Mouse (Mus musculus) forebrain, embryonic 10.5 days (tissue): ENCODE data around the gene Ctxn1. TPM values are rescaled to one million over a fixed set of nuclear protein-coding genes. Genes with fewer than 3 reads are reported as not detected.
"Not testable (repeated sequence)": the region's sequence is repeated elsewhere in the genome, so short reads cannot be mapped to it uniquely, and the experiment has no call there.

ENCODE experiments used
- DNase-seq: peaks from one replicate; pipeline ENCODE4 v3.0.0-alpha.2; 2017; ENCODE audit warnings: low spot score; ENCODE audit errors: extremely low spot score
- H3K27ac ChIP-seq: fragments of 300-500 bp; sonication (generic); 2 replicates; pipeline ENCODE4 v1.5.1; 2016; ENCODE audit warnings: mild to moderate bottlenecking
- H3K27me3 ChIP-seq: fragments of 300-500 bp; sonication (generic); 2 replicates; pipeline ENCODE4 v1.6.1; 2016; ENCODE audit warnings: mild to moderate bottlenecking; ENCODE audit not compliant: poor library complexity, severe bottlenecking
- H3K36me3 ChIP-seq: fragments of 300-500 bp; sonication (generic); replicated peaks from 2 replicates; pipeline ENCODE4 v1.6.1; 2016; ENCODE audit warnings: mild to moderate bottlenecking, moderate library complexity
- H3K4me1 ChIP-seq: fragments of 300-500 bp; sonication (generic); 2 replicates; pipeline ENCODE4 v1.6.1; 2016
- H3K4me3 ChIP-seq: fragments of 300-500 bp; sonication (generic); 2 replicates; pipeline ENCODE4 v1.5.1; 2016; ENCODE audit warnings: mild to moderate bottlenecking, moderate library complexity
- H3K9me3 ChIP-seq: fragments of 300-500 bp; sonication (generic); 2 replicates; pipeline ENCODE4 v1.6.1; 2016; ENCODE audit warnings: mild to moderate bottlenecking, moderate library complexity
- WGBS: fragments of 180-500 bp; shearing (Covaris S2); methylation state at CpG from one replicate; pipeline ENCODE4 v1.1.7; 2016; 5-methylcytosine and 5-hydroxymethylcytosine counted together
- polyA plus RNA-seq: library from polyadenylated mRNA; unstranded; fragments of >200 nt; fragmentation: Nextera tagmentation; extraction: Ambion mirVana; gene quantifications from 2 replicates; pipeline ENCODE4 v1.2.1, GENCODE M21; 2016

Ctxn1 gene
- polyA plus RNA-seq, 1 experiment from 2014 or later, result 120 TPM

- Histone ChIP-seq H3K27ac (peak overlapping the region; percentile 98), H3K36me3 (peaks cover 82% of the 10 kb centered on the region), H3K4me1 (peaks cover 45% of the 10 kb centered on the region), H3K27me3 (no peaks in the 10 kb centered on the region), H3K4me3 (peak overlapping the region; percentile 93), H3K9me3 (no peaks in the 10 kb centered on the region)
- under 1% methylated on average over 32 of the region's 32 CpGs for WGBS
- no peak for DNase-seq
Measured at GRCm38 (mm10) chr8:4258678-4259077, 396 bp downstream of the Ctxn1 start.

GRCm38 (mm10) chr8:4258233-4258632, 841 bp downstream of the Ctxn1 start:
- Histone ChIP-seq H3K27ac (peak overlapping the region; percentile 98), H3K27me3 (no peaks in the 10 kb centered on the region), H3K4me3 (peak overlapping the region; percentile 93), H3K4me1 (peaks cover 48% of the 10 kb centered on the region), H3K36me3 (peaks cover 77% of the 10 kb centered on the region), H3K9me3 (no peaks in the 10 kb centered on the region)
- DNase-seq, result peak; percentile 90
- 2% methylated on average over 35 of the region's 35 CpGs for WGBS

GRCm38 (mm10) chr8:4257350-4257749, 1.7 kb downstream of the Ctxn1 start:
- no peak for DNase-seq
- Histone ChIP-seq H3K4me3 (peak overlapping the region; percentile 93), H3K4me1 (peaks cover 51% of the 10 kb centered on the region), H3K9me3 (no peaks in the 10 kb centered on the region), H3K27me3 (no peaks in the 10 kb centered on the region), H3K27ac (peak overlapping the region; percentile 98), H3K36me3 (peaks cover 69% of the 10 kb centered on the region)
- whole genome bisulfite sequencing, result 87% methylated on average over 4 of the region's 4 CpGs

DNA sequence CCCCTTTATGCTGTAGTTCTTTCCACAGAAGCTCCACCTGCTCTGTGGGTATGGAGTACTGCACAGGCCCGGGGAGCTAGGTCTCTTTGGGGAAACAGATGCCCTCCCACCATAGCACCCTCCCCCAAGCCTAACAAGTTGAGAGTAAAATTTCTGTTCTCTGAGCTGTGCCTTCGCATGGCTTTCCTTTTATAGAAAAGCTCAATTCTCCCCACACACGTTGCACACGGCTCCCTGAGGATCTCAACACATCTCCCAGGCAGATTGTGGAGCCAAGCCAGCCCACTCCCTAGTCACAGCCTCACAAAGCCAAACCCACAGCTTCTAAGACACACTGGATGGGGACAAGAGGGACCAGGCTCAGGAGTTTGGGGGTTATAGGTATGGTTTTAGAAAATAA, 2.2 kb downstream of the Ctxn1 start:
- WGBS, result 77% methylated on average over 4 of the region's 4 CpGs
- no peak for DNase-seq
- no peaks in the 10 kb centered on the region for H3K27me3 ChIP-seq
- peaks cover 64% of the 10 kb centered on the region for H3K36me3 ChIP-seq
- no peaks in the 10 kb centered on the region for H3K9me3 ChIP-seq
- H3K4me3 ChIP-seq, result 0 out of 2 replicates have a peak overlapping the region, but pooled peaks have one; percentile 93
- no peak overlapping the region for H3K27ac ChIP-seq
- peaks cover 55% of the 10 kb centered on the region for H3K4me1 ChIP-seq

- peaks cover 50% of the 10 kb centered on the region for H3K36me3 ChIP-seq
- DNase-seq, result not testable (repeated sequence)
Measured at GRCm38 (mm10) chr8:4255471-4255870, 3.6 kb downstream of the Ctxn1 start.

DNA sequence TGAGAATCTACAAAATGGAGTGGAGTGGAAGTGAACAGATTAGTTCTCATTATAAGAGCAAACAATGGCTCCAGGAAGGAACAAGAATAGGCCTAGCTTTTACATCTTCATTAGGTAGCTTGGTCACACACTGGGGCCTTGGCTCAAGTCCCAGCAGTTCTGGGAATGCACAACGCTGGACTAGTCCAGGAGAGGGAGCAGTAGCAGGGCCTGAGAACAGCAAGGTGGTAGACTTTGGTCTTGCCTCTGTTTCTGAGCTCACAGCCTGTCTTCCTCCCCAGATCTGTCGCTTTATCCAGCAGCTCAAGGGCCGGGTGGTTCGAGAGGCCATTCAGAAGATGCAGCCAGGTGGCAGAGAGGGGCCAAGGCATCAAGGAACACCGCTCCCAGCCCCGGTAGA, 5.1 kb downstream of the Ctxn1 start:
- 0 out of 2 replicates have a peak, but pooled peaks cover 1% of the 10 kb centered on the region for H3K9me3 ChIP-seq
- peak overlapping the region; percentile 87 for H3K4me3 ChIP-seq
- no peak for DNase-seq
- peaks cover 15% of the 10 kb centered on the region for H3K27me3 ChIP-seq
- peak overlapping the region; percentile 96; the same call in 1 of the 2 replicates for H3K27ac ChIP-seq
- H3K4me1 ChIP-seq, result peaks cover 60% of the 10 kb centered on the region
- WGBS, result 70% methylated on average over 6 of the region's 6 CpGs
- peaks cover 46% of the 10 kb centered on the region for H3K36me3 ChIP-seq

More at GRCm38 (mm10) chr8:4255471-4255870, 3.6 kb downstream of the Ctxn1 start:
- H3K27ac ChIP-seq, H3K27me3 ChIP-seq, H3K9me3 ChIP-seq, H3K4me3 ChIP-seq: not testable (repeated sequence)
- WGBS, result 86% methylated on average over 7 of the region's 7 CpGs
- H3K4me1 ChIP-seq, result peaks cover 59% of the 10 kb centered on the region

- peak within 1 kb of the TSS; percentile 87 for H3K4me3 ChIP-seq
- peaks cover 48% of the 10 kb centered on the region for H3K36me3 ChIP-seq
- DNase-seq, result peak; percentile 96
- WGBS, result 1% methylated on average over 69 of the region's 69 CpGs
- H3K9me3 ChIP-seq, result 0 out of 2 replicates have a peak, but pooled peaks cover 2% of the 10 kb centered on the region
- H3K4me1 ChIP-seq, result peaks cover 62% of the 10 kb centered on the region
- H3K27me3 ChIP-seq, result peaks cover 23% of the 10 kb centered on the region
- H3K27ac ChIP-seq, result peak within 1 kb of the TSS; percentile 96
Measured at GRCm38 (mm10) chr8:4252934-4253841, 5.9 kb downstream of the Ctxn1 start, which contains the start of gene Snapc2. Gene Snapc2 (plus strand): TSS chr8:4253080.

DNA sequence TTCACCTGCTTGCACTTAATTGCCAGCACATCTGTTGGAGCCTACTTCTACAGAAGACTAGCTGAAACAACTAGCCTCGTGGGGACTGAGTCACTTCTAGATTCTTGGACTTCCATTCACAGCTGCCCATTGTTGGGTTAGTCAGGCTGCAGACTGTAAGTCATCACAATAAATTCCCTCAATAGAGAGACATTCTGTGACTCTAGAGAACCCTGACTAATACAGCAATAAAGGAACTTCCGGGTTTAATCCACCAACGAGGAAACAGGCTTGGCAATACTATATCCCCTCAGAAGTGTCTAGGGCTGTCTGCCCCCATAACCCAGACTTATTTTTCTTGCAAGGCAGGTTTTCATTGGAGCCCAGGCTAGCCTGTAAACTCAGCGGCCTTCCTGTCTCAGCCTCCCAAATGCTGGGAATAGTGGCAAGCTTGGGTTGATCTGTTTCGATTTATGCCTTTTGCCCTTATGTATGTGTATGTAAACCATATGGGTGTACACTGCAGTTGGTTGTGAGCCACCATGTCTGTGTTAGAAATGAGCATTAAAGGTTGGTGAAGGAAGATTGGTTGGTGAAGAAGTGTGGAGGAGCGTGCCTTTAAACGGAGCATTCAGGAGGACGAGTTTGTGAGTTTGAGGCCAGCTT, 6.8 kb downstream of the Ctxn1 start:
- Histone ChIP-seq H3K27ac (peak overlapping the region; percentile 96), H3K4me3 (peak overlapping the region; percentile 87), H3K36me3 (peaks cover 51% of the 10 kb centered on the region), H3K9me3 (0 out of 2 replicates have a peak, but pooled peaks cover 2% of the 10 kb centered on the region), H3K4me1 (peaks cover 55% of the 10 kb centered on the region), H3K27me3 (peaks cover 30% of the 10 kb centered on the region)
- WGBS, result 49% methylated on average over 8 of the region's 8 CpGs
- DNase-seq, result no peak

DNA sequence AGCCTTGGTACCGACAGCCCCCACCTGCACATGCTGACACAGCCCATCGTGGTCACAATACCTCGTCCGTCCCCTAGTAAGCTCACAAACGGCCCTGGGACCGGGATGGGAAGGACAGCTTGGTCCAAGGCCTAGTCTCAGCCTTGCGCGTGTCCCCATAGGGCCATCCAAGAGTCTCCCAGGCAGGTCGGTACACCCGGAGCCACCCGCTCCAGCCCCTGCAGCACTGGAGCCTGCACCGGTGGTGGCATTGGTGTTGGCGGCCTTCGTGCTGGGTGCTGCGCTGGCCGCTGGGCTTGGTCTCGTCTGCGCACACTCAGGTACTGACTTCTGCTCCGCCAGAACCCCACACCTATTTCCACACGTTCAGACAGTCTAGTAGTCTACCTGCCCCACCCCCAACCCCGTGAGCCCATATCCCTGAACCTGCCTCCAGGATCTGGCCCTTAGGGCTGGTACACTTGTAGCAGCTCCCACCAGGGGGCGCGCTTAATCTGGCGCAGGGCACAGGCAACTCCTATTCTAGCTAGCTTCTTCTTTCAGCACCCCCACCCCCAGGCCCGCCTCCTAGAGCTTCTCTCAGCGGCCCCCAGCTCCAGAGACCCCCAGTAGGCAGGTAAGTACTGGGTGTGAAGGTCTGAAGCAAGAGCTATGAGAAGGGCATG, 8.6 kb downstream of the Ctxn1 start:
- no peak overlapping the region; the same call in 1 of the 2 replicates for H3K4me3 ChIP-seq
- peak; percentile 81 for DNase-seq
- WGBS, result 31% methylated on average over 26 of the region's 26 CpGs
- H3K4me1 ChIP-seq, result peaks cover 46% of the 10 kb centered on the region
- H3K27me3 ChIP-seq, result peaks cover 30% of the 10 kb centered on the region
- no peak overlapping the region for H3K27ac ChIP-seq
- 0 out of 2 replicates have a peak, but pooled peaks cover 2% of the 10 kb centered on the region for H3K9me3 ChIP-seq
- peaks cover 51% of the 10 kb centered on the region for H3K36me3 ChIP-seq

DNA sequence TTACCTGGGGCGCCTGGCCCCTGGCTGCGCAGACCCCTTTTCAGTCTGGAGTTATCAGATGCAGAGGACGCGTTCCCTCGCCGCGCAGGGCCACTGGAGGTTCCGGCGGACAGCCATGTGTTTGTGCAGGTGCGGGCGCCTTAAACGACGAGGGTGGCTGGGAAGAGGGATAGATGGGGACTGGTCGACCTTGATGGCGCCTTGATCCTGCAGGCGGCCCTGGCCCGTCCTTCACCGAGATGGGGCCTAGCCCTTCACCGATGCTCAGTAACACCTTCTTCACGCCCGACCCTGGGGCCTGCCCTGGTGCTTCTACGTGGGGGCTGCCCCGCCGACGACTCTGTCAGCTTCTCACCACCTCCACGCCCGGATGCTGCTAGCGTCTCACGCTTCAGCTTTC, 9.9 kb downstream of the Ctxn1 start:
- Histone ChIP-seq H3K4me3 (peak overlapping the region; percentile 6; the same call in 1 of the 2 replicates), H3K4me1 (peaks cover 43% of the 10 kb centered on the region), H3K9me3 (0 out of 2 replicates have a peak, but pooled peaks cover 2% of the 10 kb centered on the region), H3K36me3 (peaks cover 51% of the 10 kb centered on the region), H3K27me3 (peaks cover 30% of the 10 kb centered on the region), H3K27ac (0 out of 2 replicates have a peak overlapping the region, but pooled peaks have one; percentile 60)
- DNase-seq, result no peak
- 13% methylated on average over 29 of the region's 29 CpGs for WGBS

- DNase-seq, result no peak
- Histone ChIP-seq H3K27ac (peak within 1 kb of the TSS; percentile 60; the same call in 1 of the 2 replicates), H3K4me1 (peaks cover 35% of the 10 kb centered on the region), H3K36me3 (peaks cover 61% of the 10 kb centered on the region), H3K9me3 (0 out of 2 replicates have a peak, but pooled peaks cover 2% of the 10 kb centered on the region), H3K4me3 (peak within 1 kb of the TSS; percentile 6; the same call in 1 of the 2 replicates), H3K27me3 (peaks cover 30% of the 10 kb centered on the region)
- 82% methylated on average over 15 of the region's 15 CpGs for WGBS
Measured at GRCm38 (mm10) chr8:4247951-4248540, 11.0 kb downstream of the Ctxn1 start, which contains the start of gene Tgfbr3l. Gene Tgfbr3l (plus strand): TSS chr8:4248214.

DNA sequence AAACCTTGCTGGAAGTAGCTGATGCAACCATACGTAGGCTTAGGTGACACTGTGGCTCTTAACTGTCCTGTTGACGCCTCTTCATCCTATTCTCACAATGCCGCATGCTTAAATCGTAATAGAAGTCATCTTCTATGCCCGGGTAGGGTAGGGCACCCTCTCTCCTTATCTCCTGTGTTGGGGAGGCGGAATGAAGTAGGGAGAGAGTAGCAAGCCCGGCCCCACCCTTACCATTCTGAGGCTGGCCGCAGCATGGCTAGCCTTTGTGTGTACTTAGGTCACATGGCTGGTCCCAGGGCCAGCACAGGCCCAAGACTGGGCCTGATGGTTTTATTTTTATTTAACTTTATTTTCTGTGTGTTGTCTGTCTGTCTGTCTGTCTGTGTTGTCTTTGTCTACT, 11.8 kb downstream of the Ctxn1 start:
- Histone ChIP-seq H3K36me3 (peaks cover 69% of the 10 kb centered on the region), H3K27ac (no peak overlapping the region), H3K4me1 (peaks cover 31% of the 10 kb centered on the region), H3K9me3 (peaks cover 2% of the 10 kb centered on the region; the same call in 1 of the 2 replicates), H3K27me3 (peaks cover 30% of the 10 kb centered on the region), H3K4me3 (no peak overlapping the region)
- DNase-seq, result no peak
- 94% methylated on average over 8 of the region's 8 CpGs for WGBS
